Mouse (Mus musculus): ENCODE data around the gene Tnxb. TPM values are rescaled to one million over a fixed set of nuclear protein-coding genes. Genes with fewer than 3 reads are reported as not detected.

The Tnxb gene
- polyA plus RNA-seq, 1 experiment, result 0.77 TPM

GRCm38 (mm10) chr17:34627943-34628643 is 42.2 kb upstream of the Tnxb start, which contains the start of gene Ppt2:
TSS of gene Ppt2 (minus strand) at chr17:34628510.
- Histone ChIP-seq H3K4me3 (ENCODE audit: control insufficient read depth, low read depth, low read length) (peak within 1 kb of the TSS; percentile 94), H3K4me1 (ENCODE audit: control insufficient read depth, insufficient read depth, low read length) (peaks cover 51% of the 10 kb centered on the region), H3K27ac (ENCODE audit: control insufficient read depth, insufficient read depth, low read depth, low read length) (peak within 1 kb of the TSS; percentile 92), H3K36me3 (ENCODE audit: control insufficient read depth, insufficient read depth, low read length) (no peaks in the 10 kb centered on the region), H3K27me3 (ENCODE audit: control insufficient read depth, insufficient read depth, low read length) (peaks cover 5% of the 10 kb centered on the region; the same call in 1 of the 2 replicates)
- no peak for TF ChIP-seq CTCF (IDR thresholded peaks at IDR 0.05; ENCODE audit: control insufficient read depth, insufficient read depth, insufficient replicate concordance, low read depth, low read length)
- no peak for TF ChIP-seq POLR2A (IDR thresholded peaks at IDR 0.05; ENCODE audit: control insufficient read depth, low read depth, low read length)

DNA sequence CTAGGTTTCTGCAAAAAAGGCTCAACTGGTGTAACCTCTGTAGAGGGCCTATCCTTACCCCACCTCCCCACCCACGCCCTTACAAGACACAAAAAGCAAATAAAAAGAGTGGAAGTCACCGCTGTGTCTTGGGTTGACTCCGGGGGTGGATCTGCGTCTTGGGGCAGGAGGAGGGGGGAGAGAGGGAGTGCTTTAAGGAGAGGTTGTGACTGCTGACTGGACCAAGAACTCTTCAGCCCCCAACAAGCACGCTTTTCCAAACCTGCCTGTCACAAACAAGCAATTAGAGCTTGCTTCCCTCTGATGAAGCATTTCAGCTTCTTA is 41.7 kb upstream of the Tnxb start:
- Histone ChIP-seq H3K4me1 (ENCODE audit: control insufficient read depth, insufficient read depth, low read length) (peaks cover 51% of the 10 kb centered on the region), H3K27me3 (ENCODE audit: control insufficient read depth, insufficient read depth, low read length) (peaks cover 5% of the 10 kb centered on the region; the same call in 1 of the 2 replicates), H3K36me3 (ENCODE audit: control insufficient read depth, insufficient read depth, low read length) (no peaks in the 10 kb centered on the region), H3K4me3 (ENCODE audit: control insufficient read depth, low read depth, low read length) (no peak overlapping the region), H3K27ac (ENCODE audit: control insufficient read depth, insufficient read depth, low read depth, low read length) (no peak overlapping the region)
- TF ChIP-seq POLR2A (IDR thresholded peaks at IDR 0.05; ENCODE audit: control insufficient read depth, low read depth, low read length), result no peak
- no peak for TF ChIP-seq CTCF (IDR thresholded peaks at IDR 0.05; ENCODE audit: control insufficient read depth, insufficient read depth, insufficient replicate concordance, low read depth, low read length)

DNA sequence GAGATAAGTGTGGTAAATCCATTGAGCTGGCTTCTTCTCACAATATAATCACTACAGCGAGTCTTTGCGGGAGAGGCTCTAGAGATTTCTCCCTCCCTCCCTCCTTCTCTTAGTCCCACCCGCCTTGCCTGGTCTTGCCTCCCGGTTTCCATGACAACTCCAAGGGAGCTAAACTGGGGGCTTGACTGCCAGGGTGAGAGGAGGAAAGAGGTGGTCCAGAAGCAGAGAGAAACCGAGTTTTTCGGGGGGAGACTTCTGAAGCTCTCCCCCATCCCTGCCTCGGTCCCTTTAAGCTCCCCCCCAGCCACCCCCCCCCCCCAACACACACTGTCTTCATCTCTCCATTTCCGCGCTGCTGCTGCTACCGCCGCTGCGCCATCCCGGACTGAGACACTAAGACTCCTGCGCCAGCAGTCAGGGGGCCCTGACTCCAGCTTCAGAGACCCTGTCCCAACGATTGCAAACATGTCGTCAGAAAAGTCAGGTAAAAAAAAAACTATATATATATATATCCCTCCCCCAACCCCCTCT is 41.0 kb upstream of the Tnxb start, which contains the start of gene Prrt1:
TSS of gene Prrt1 (plus strand) at position 313 of the 531 bp plus-strand sequence.
- TF ChIP-seq CTCF (IDR thresholded peaks at IDR 0.05; ENCODE audit: control insufficient read depth, insufficient read depth, insufficient replicate concordance, low read depth, low read length) (no peak), POLR2A (IDR thresholded peaks at IDR 0.05; ENCODE audit: control insufficient read depth, low read depth, low read length) (no peak)
- peak within 1 kb of the TSS; percentile 94 for H3K4me3 ChIP-seq (ENCODE audit: control insufficient read depth, low read depth, low read length)
- no peaks in the 10 kb centered on the region for H3K36me3 ChIP-seq (ENCODE audit: control insufficient read depth, insufficient read depth, low read length)
- peaks cover 5% of the 10 kb centered on the region; the same call in 1 of the 2 replicates for H3K27me3 ChIP-seq (ENCODE audit: control insufficient read depth, insufficient read depth, low read length)
- peaks cover 51% of the 10 kb centered on the region for H3K4me1 ChIP-seq (ENCODE audit: control insufficient read depth, insufficient read depth, low read length)
- peak within 1 kb of the TSS; percentile 92; the same call in 1 of the 2 replicates for H3K27ac ChIP-seq (ENCODE audit: control insufficient read depth, insufficient read depth, low read depth, low read length)

- Histone ChIP-seq H3K4me1 (ENCODE audit: control insufficient read depth, insufficient read depth, low read length) (peaks cover 51% of the 10 kb centered on the region), H3K27ac (ENCODE audit: control insufficient read depth, insufficient read depth, low read depth, low read length) (no peak overlapping the region), H3K4me3 (ENCODE audit: control insufficient read depth, low read depth, low read length) (peak overlapping the region; percentile 50), H3K27me3 (ENCODE audit: control insufficient read depth, insufficient read depth, low read length) (peaks cover 5% of the 10 kb centered on the region; the same call in 1 of the 2 replicates), H3K36me3 (ENCODE audit: control insufficient read depth, insufficient read depth, low read length) (no peaks in the 10 kb centered on the region)
- no peak for TF ChIP-seq CTCF (IDR thresholded peaks at IDR 0.05; ENCODE audit: control insufficient read depth, insufficient read depth, insufficient replicate concordance, low read depth, low read length)
- TF ChIP-seq POLR2A (IDR thresholded peaks at IDR 0.05; ENCODE audit: control insufficient read depth, low read depth, low read length), result no peak
These were observed 40.3 kb upstream of the Tnxb start for GRCm38 (mm10) chr17:34629796-34630603.

GRCm38 (mm10) chr17:34630761-34631301 is 39.5 kb upstream of the Tnxb start:
- TF ChIP-seq CTCF (IDR thresholded peaks at IDR 0.05; ENCODE audit: control insufficient read depth, insufficient read depth, insufficient replicate concordance, low read depth, low read length), result no peak
- TF ChIP-seq POLR2A (IDR thresholded peaks at IDR 0.05; ENCODE audit: control insufficient read depth, low read depth, low read length), result no peak
- peaks cover 5% of the 10 kb centered on the region; the same call in 1 of the 2 replicates for H3K27me3 ChIP-seq (ENCODE audit: control insufficient read depth, insufficient read depth, low read length)
- H3K4me1 ChIP-seq (ENCODE audit: control insufficient read depth, insufficient read depth, low read length), result peaks cover 47% of the 10 kb centered on the region
- H3K36me3 ChIP-seq (ENCODE audit: control insufficient read depth, insufficient read depth, low read length), result no peaks in the 10 kb centered on the region
- peak overlapping the region; percentile 79 for H3K4me3 ChIP-seq (ENCODE audit: control insufficient read depth, low read depth, low read length)
- no peak overlapping the region for H3K27ac ChIP-seq (ENCODE audit: control insufficient read depth, insufficient read depth, low read depth, low read length)

GRCm38 (mm10) chr17:34631647-34632046 is 38.7 kb upstream of the Tnxb start:
- Histone ChIP-seq H3K27me3 (ENCODE audit: control insufficient read depth, insufficient read depth, low read length) (peaks cover 5% of the 10 kb centered on the region; the same call in 1 of the 2 replicates), H3K4me3 (ENCODE audit: control insufficient read depth, low read depth, low read length) (peak overlapping the region; percentile 79), H3K36me3 (ENCODE audit: control insufficient read depth, insufficient read depth, low read length) (no peaks in the 10 kb centered on the region), H3K27ac (ENCODE audit: control insufficient read depth, insufficient read depth, low read depth, low read length) (no peak overlapping the region), H3K4me1 (ENCODE audit: control insufficient read depth, insufficient read depth, low read length) (peaks cover 39% of the 10 kb centered on the region)
- TF ChIP-seq POLR2A (IDR thresholded peaks at IDR 0.05; ENCODE audit: control insufficient read depth, low read depth, low read length), result no peak
- TF ChIP-seq CTCF (IDR thresholded peaks at IDR 0.05; ENCODE audit: control insufficient read depth, insufficient read depth, insufficient replicate concordance, low read depth, low read length), result no peak

Data from testis, adult 2 months (tissue).